Mouse (Mus musculus) embryonic fibroblast, embryonic 13.5 days (primary cell): ENCODE data around the gene Rapgef4.

Source experiments
- CTCF ChIP-seq: IDR thresholded peaks from 2 replicates; pipeline ENCODE4 v1.5.1; 2011; ENCODE audit warnings: mild to moderate bottlenecking, control low read depth, low read length, moderate library complexity, borderline replicate concordance; ENCODE audit not compliant: insufficient read depth
- POLR2A ChIP-seq: IDR thresholded peaks from 2 replicates; pipeline ENCODE4 v1.6.1; 2011; ENCODE audit warnings: low read depth, mild to moderate bottlenecking, control low read depth, low read length, moderate library complexity

- TF ChIP-seq CTCF (no peak), POLR2A (no peak)
These were observed 178.2 kb downstream of the Rapgef4 start for GRCm38 (mm10) chr2:72159281-72159680.
